Mouse (Mus musculus) heart, postnatal 36 days (tissue): ENCODE measurements around the gene Hykk. TPM values are rescaled to one million over a fixed set of nuclear protein-coding genes. Genes with fewer than 3 reads are reported as not detected.
A peak's percentile ranks its signal among the peaks of the same experiment; 100 is the strongest.
"Not testable (repeated sequence)": the region's sequence is repeated elsewhere in the genome, so short reads cannot be mapped to it uniquely, and the experiment has no call there.

Experiments
- DNase-seq, 2 experiments: peaks; one replicate each; pipeline ENCODE4 v3.0.0; 2021 to 2022
- intact Hi-C: fragments of 180-260 bp; cut with DNase I; formaldehyde crosslinking; loops from one replicate; pipeline ENCODE4 v1.15.1; 2025
- total RNA-seq, 2 experiments: library from RNA; stranded (reverse); gene quantifications; 2 replicates each; pipeline ENCODE4 v1.2.3; 2021

Hykk gene
- under 1 TPM; 0.94 to 0.98 TPM for total RNA-seq

DNA sequence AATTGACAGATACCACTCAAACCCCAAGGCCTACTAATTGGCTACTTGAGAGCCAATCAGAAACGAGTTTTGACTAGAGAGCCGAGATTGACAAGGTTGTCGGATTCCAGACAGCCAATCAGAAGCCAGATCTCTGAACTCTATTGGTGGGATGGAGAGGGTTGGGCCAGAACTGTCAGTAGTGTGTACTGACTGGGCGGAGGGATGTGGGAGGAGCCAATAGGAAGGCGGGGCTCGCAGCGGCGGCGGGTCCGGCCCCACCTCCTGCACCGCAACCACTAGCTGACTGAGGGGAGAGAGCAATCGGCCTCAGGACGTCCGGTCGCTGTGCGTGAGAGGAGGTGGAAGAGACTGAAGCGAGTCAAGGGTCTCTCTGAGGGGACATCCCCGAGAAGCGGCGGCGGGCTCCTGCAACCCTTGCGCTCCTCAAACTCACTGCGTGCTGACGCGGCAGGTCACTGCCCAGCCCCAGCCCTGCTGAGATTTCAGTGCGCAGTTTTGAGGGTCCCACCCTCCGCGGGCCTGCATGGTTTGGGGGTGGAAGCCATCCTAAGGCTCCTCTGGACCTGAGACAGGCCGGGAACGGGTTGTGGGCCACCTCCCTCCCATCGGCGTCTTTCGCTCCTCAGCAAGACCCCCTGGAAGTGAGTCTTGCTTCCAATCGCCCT, at the start of gene Hykk:
Gene Hykk, plus strand, starts transcription at position 274 of the 668 bp plus-strand sequence.
- peak; percentile 81 to 85 for DNase-seq
- intact Hi-C loops, result loop anchor here (2.0 to 5.0 kb wide), 2 partner anchors 34 to 190 kb away; partner anchors contain the start of genes AY074887 and Psma4

DNA sequence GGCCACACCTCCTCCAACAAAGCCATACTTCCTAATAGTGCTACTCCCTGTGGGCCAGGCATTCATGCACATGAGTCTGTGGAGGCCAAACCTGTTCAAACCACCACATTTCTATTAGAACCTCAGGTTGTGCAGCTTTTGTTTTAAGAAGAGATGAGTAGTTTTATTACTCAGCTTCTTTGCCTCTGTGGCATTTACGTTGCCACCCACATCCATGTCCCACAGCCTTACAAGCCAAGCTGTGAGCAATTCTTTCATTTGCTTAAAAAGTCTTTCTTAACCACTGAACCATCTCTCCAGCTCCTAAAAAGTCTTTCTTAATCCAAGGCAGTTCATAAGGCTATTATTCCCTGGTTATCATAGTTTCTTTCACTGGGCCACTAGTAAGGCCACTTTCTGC, 38.3 kb upstream of the Hykk start:
- DNase-seq, result no peak
- intact Hi-C loops, result no loop called here

DNA sequence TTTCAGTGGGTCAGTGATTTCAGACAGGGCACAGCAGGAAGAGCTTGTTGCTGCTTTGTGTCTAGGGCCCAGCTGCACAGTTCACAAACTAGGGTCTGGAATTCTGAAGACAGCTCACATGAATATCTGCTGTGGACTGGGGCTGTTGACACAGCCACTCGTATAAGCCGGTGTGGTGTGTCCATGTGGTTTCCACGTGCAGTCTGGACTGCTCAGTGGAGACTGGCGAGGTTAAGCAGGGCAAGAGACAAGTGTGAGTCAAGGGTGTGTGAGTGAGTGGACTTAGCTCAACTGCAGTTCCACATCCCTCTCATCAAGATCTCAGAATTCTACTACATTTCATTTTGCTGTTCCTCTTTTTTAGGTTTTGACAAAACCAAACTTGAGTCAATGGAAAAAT, 25.0 kb upstream of the Hykk start:
- no peak for DNase-seq
- intact Hi-C loops, result no loop called here

DNA sequence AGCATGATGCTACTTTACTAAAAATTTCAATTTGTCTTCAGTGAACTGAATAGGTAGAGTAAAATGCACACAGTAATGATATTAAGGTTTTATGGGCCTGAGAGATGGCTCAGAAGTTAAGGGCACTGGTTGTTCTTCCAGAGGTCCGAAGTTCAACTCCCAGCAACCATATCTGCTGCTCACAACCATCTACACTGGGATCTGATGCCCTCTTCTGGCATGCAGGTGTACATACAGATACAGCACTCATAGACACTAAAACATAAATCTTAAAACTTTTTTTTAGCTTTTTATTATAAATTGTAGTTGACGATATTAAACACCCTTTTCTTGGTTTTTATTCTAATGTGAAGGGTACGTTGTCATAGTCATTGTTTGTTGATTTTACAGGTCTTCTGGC, 20.0 kb upstream of the Hykk start:
- DNase-seq, result no peak
- intact Hi-C loops, result loop anchor here (1.0 kb wide), 1 partner anchor 161 kb away; no protein-coding TSS in a partner anchor

DNA sequence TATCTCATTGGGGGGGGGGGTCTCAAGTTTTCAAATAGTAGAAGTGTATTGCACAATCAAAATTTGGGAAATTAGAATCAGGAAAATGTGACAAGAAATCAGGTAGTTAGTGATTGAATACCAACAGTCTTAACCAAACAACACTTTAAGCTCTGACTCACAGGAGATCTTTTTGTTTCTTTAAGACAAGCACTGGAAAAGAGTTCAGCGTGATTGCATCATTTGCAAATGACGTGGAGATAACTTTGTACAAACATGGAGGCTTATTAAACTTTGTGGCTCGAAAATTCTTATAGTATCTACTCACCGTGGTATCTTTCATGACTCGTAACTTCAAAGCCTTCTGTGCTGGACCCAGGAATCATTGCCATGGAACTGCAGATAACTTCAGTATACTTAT, 7.6 kb upstream of the Hykk start:
- DNase-seq, result no peak
- intact Hi-C loops, result no loop called here

DNA sequence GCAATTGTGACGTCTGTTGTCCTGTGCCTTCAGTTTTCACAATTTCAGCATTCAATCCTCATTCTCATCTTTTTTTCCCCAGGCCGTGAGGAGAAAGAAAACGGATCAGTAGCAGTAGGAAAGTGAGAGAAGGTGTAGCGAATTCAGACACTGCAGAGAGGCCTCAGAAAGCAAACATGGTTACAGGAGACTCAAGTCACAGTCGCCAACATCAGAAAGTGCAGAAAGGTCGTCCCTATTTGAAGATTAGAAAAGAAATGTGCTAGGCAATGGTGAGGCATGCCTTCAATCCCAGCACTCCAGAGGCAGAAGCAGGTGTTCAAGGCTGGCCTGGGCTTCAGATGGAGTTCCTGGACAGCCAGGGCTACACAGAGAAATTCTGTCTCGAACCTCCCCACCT, 1.5 kb upstream of the Hykk start:
- no peak for DNase-seq
- intact Hi-C loops, result loop anchor here (5.0 kb wide), 1 partner anchor 192 kb away; no protein-coding TSS in a partner anchor

DNA sequence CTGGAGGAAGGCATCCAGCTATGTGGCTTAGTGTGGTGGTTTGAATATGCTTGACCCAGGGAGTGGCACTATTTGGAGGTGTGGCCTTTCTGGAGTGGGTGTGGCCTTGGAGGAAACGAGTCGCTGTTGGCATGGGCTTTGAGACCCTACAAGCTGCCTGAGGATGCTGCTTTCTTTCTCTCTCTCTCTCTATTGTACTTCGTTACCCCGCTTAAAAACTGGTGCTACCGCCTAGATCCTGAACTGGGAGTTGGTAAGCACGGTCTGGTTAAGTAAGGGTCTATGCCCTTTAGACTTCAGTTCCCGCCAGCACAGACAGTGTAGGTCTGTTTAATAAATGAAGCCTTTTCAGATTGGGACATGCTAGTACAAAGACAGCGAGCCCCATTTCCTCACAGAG, 682 bp upstream of the Hykk start:
- DNase-seq, result no peak
- intact Hi-C loops, result loop anchor here (2.0 to 5.0 kb wide), 2 partner anchors 34 to 191 kb away; partner anchors contain the start of genes AY074887 and Psma4

DNA sequence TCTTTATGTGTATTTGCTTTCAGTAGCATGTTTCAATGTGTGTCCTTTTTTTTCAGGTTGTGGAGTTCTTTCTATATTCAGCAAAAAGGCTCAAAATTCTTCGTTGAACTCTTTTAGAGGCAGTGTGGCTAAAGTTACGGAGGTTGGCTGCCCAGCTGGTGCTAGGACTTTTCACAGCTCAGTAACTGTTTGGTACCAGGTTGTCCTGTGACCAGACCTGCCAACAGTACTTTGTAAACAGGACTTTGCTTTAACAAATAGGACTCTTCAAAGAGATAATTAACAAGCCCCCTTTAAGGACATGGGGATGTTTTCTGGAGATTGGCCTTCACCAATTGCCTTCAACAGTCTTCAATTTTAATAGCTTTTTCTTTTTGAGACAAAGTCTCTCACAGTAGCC, 1.1 kb downstream of the Hykk start:
- no peak for DNase-seq
- intact Hi-C loops, result loop anchor here (5.0 kb wide), 1 partner anchor 189 kb away; no protein-coding TSS in a partner anchor

DNA sequence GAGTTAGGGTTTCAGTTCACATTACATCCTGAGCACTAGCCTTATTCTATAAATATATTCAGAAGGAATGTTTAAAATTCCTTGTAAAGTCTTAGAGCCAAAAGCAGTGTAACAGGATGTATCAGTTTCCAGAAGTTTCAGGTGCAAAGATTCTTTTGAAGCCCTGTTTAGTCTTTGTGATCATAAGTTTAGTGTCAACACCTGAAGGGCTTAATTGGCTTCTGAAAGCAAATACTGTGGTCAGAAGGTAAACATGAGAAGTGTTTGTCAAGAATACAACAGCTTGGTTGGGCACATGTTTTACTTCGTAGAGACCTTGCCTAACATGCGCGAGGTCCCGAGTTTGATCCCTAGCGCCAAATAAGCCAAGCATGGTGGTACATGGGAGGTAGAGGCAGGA, 1.7 kb downstream of the Hykk start:
- intact Hi-C loops, result loop anchor here (5.0 kb wide), 1 partner anchor 189 kb away; no protein-coding TSS in a partner anchor

DNA sequence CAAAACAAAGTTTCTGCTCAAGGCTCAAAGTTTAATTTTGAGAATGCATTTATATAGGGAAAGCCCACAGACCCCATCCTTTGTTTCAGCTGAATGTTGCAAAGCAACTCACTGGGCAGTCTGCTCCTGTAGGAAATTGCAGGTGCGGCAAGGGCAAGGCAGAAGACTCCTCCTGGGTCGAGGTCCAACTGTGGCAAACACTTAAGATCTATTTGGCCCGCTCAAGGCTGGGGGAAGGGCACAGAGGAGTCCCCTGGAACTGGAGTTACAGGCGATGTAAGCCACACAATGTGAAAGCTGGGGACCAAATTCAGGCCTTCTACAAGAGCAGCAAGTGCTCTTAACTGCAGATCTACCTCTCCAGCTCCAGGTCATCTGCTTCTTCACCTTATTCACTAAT, 2.9 kb downstream of the Hykk start:
- intact Hi-C loops, result loop anchor here (5.0 kb wide), 1 partner anchor 187 kb away; no protein-coding TSS in a partner anchor
- no peak for DNase-seq

More for the DNA sequence above, 1.7 kb downstream of the Hykk start:
- DNase-seq, result no peak

DNA sequence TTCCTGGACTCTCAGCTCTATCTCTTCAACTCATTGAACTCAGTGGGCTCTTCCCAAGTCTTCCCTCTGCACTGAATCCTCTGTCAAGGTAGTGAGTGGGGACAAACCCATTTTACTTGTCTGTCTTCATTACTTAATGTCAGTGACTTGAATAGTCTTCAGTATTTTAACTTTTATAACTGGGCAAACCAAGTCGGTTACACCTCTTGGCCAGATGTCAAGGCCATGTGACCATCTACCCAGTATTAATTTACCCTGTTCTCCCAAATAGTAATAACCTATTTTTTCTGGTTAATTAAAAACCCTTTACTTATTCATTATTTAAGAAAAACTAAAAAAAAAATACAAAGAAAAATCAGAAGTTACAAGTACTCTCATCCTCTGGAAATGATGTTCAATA, 13.7 kb downstream of the Hykk start:
- DNase-seq, result no peak
- intact Hi-C loops, result no loop called here

DNA sequence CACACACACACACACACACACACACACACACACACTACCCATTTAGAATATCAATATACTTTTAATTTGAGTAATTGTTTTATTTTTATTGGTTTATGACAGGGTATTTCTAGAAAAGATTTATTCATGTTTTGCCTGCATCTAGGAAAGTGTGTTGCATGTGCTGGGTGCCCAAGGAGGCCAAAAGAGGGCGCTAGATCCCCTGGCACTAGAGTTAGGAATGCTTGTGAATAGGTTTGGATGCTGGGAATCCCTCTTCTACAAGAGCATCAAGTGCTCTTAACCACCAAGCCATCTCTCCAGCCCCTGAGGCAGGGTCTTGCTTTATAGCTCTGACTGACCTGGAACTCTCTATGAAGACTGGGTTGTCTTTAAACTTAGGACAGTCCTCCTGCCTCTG, 14.7 kb downstream of the Hykk start:
- no peak for DNase-seq
- intact Hi-C loops, result no loop called here

DNA sequence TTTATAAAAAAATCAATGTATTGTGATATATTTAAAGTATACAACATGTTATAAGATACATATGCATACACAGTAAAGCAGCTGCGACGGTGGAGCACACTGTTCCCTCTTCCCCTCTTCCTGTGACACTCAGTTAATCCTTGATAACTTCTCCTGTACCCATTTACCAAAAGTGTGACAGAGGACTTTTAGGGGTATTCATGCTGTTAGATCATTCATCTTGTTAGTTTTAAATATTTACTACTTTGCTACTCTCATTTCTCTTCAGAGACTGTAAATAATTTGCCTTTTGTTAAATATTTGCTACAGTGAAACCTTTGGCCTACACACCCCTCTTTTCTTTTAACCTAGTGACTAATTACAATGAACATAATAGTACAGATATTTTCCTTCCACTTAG, 15.3 kb downstream of the Hykk start:
- no peak for DNase-seq
- intact Hi-C loops, result no loop called here

DNA sequence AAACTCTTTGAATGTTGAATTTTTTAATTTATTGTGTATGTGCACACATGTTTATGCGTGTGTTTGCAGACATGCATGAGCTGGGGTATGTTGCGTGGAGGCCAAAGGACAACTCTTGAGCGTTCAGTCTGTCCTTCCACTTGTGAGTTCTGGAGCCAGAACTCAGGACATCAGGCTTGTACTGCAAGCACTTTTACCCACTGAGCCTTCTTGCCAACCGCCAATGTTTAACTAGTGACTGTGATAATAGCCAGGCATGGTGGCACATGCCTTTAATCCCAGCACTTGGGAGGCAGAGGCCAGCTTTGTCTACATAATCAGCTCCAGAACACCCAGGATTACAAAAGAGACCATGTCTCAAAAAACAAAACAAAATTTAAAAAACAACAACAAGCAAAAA, 25.0 kb downstream of the Hykk start:
- intact Hi-C loops, result no loop called here
- no peak for DNase-seq

DNA sequence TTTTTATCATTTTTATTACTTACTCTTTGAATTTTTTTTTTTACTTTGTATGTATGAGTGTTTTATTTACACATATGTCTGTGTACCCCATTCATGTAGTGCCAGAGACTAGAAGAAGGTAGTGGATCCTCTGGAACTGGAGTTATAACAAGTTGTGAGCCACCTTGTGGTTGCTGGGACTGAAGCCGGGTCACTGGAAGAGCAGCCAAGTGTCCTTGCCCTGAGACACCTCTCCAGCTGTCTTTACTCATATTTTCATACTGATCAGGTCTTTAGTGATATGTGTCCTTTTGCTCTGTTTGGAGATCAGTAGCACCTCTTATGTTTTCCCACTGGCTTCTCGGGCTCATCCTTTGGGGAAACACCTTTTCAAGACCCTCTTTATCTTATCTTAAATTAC, 27.4 kb downstream of the Hykk start:
- intact Hi-C loops, result no loop called here

DNA sequence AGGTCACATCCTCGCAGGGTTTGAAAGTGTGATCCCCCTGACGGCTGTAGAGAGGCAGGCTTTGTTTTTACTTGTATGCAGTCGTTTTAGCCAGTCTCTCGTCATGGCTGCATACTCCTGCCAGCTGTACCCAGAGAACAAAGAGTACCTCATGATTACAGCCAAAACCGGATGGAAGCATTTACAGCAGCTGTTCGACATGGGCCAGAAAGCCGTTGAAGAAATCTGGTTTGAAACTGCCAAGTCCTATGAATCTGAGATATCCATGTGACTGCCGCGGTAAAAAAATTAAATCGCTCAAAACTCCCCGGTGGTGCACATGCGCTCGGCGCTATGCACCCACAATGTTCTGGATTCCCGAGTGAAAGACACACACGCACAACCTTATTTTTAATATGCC, 29.2 kb downstream of the Hykk start:
- DNase-seq, result no peak
- intact Hi-C loops, result no loop called here

More for the DNA sequence above, 27.4 kb downstream of the Hykk start:
- DNase-seq, result no peak

DNA sequence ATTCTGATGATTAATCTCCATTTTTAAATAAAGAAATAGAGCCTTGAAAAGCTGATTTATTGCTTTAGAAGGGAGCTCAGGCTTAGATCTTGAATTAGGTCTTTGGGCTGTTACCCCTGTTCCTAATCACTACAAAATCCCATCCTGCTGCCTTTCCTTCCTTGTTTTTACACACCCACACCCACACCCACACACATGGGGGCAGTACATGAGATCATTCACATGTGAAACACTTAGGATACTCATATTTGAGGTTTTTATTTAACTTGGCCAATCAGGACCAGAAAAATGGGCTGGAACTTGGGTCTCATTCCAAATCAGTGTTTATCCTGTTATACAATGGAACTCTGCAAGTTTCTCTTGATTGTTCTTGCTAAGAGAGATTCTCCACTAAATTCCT, 32.4 kb downstream of the Hykk start:
- DNase-seq, result no peak
- intact Hi-C loops, result no loop called here

DNA sequence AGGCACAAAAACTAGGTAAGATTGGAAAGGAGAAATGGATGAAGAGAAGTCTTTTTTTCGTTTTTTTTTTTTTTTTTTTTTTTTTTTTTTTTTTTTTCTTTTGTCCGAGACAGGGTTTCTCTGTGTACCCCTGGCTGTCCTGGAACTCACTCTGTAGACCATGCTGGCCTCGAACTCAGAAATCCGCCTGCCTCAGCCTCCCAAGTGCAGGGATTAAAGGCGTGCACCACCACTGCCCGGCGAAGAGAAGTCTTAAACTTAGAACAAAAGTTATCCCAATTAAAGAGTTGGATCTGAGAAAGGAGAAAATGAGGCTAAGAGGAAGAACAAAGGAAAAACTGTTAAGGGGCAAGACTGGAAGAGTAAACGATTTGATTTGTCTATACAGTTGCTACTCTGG, 33.1 kb downstream of the Hykk start:
- not testable (repeated sequence) for DNase-seq
- intact Hi-C loops, result loop anchor here (2.0 to 5.0 kb wide), 2 partner anchors 33 to 218 kb away; partner anchors contain the start of genes Hykk and Wdr61

DNA sequence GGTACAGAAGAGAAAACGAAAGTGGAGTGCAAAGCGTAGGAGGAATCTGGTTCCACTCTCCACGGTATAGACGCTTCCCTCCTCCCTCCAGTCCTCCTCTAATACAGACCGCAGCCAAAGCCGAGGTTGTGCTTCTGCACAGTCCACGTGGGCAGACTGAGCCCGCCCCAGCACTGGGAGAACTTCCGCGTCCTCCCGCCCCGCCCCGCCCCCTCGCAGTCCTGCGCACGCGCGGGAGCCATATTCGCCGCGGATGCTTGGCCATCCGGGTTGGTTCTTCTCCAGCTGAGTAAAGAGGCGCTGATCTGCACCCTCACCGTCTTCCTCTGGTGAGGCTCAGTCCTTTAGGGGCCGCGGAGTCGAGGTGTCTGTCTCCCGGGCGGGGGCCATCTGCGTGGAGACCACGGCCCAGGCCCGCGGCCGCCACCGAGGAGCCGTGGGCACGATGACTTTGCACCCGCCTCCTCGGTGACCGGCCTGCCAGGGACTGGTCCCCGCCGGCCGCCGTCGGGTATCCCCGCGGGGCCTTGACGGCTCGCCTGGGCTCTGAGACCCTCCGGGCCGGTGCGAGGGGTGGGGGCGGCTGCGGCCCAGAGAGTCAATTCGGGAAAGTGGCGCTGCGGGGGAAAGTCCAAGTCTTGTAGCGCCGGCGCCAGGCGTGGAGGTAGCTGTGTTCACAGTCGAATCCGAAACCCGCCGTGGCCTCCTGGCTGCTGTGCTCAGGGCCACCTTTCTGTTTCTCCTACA, 33.7 kb downstream of the Hykk start, which contains the start of the genes Psma4 and AY074887:
Gene Psma4, plus strand, starts transcription at position 216 of the 747 bp plus-strand sequence.
Gene AY074887, minus strand, starts transcription at position 424 of the 747 bp plus-strand sequence.
- intact Hi-C loops, result loop anchor here (2.0 to 5.0 kb wide), 2 partner anchors 34 to 218 kb away; partner anchors contain the start of genes Hykk and Wdr61
- DNase-seq, result peak; percentile 92 to 93

DNA sequence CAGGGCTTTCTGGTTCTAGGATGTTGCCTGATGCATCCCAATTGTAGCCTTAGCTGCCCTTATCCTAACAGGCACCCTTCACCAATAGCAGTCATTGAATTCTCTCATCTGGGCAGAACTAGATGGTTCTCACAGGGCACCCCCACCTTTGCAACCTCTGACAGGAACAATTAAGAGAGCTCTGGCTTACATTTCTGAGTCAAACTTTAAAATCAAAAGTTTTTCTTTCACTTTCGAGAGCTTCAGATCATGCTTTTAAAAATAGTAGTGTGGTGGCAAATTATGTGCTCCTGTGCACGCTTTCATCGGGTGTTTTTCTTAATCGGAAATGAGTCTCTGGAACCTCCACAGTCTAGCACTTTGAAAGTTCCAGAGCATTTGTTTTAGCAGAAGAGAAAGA, 44.0 kb downstream of the Hykk start:
- intact Hi-C loops, result no loop called here

DNA sequence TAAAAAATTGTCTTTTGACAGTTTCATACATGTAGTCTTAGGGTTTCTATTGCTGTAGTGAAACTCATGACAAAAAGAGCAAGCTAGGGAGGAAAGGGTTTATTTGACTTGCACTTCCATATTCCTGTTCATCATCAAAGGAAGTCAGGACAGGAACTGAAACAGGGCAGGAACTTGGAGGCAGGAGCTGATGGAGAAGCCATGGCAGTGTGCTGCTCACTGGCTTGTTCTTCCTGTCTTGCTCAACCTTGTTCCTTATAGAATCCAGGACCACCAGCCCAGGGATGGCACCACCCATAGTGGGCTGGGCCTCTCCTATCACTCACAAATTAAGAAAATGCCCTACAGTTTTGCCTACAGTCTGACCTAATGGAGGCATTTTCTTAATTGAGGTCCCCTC, 46.6 kb downstream of the Hykk start:
- DNase-seq, result no peak
- intact Hi-C loops, result no loop called here

More for the DNA sequence above, 44.0 kb downstream of the Hykk start:
- no peak for DNase-seq
